Mouse (Mus musculus) adrenal gland, adult 8-10 months (tissue): ENCODE data around the gene Iqcc. TPM values are rescaled to one million over a fixed set of nuclear protein-coding genes. Genes with fewer than 3 reads are reported as not detected.

Experiments
- DNase-seq: peaks from one replicate; pipeline ENCODE4 v3.0.0; 2022
- total RNA-seq, 4 experiments: library from RNA; stranded (reverse); gene quantifications; 2 replicates each; pipeline ENCODE4 v1.2.4; 2022

Iqcc gene
- total RNA-seq, 4 experiments from 2014 or later, result 35.1 to 47.4 (median 43.0) TPM

DNA sequence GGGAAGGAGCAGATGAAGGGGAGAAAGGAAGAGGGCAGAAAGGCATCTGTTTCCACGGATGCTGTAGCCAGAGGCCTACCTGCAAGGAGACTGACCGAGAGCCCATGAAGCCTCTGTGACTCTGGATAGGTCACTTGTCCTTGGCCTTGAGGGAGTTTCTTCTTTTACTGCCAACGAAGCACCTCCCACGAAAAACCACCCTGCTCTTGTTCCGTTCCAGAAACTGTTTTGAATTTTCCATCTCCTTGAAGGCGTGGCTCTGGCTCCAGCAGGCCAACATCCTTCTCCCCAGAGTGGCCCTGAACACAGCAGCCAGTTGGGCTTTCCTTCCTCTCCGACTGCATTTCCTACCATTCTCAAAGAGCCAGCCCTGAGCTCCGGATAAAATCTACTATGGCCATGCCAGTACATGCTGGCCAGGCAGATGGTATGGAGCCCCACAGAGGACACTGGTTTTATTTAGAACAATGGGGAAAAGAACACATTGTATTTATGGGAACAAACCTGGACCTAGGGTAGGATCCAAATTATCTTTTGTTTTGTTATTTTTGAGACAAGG is 2.5 kb upstream of the Iqcc start:
- no peak for DNase-seq

DNA sequence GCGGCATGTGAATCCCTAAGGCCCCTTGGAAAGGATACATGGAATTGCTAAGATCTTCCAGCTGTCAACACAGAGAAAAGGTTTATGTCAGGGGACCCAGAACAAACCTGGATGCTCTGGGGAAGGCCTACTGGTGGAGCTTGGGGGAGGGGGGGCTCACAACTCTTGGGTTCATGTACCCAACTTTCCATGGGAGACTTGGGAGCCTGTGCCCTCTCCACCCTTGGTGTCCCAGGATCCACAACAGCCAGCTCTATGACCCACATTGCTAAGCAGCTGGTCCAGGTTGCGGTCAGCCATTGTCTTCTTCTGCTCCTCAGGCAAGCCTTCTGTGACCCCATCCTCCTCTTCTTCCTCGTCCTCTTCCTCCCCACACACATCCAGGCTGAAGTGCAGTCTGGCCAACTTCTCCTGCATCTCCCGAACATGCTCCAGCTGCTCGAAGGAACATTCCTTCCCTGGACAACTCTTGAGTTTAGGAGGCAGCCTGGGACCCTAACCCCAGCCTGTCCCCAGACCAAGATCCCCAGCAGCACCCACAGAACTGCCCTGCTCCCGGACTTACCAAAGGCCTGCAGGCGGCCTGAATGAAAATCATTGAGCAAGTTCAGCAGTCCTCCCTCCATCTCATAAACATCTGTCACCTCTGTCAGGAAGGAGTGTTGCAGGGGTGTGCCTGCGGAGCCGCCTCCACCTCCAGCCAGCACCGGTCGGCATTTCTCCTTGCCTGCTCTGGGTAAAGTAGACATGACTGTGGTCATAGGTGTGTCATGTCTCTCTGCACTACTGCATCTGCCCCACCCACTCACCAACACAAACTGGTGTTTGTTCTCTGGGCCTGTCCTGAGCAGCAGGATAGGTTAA is 1.8 kb upstream of the Iqcc start:
- no peak for DNase-seq

DNA sequence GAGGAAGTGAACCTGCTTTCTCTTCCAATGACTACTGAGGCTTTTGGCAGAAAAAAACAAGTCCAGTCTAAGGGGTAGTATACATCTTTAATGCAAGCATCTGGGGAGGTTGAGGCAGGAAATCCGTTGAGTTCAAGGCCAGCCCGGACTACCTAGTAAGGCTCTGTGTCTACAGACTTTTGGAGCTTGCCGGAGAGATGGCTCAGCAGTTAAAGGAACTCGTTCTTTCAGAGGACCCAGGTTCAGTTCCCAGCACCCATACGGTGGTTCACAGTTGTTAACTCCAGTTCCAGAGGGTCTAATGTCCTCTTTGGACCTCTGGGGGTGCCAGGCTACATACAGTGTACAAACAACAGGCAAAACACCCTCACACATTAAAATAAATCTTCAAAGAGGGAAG is 868 bp downstream of the Iqcc start:
- DNase-seq, result no peak

DNA sequence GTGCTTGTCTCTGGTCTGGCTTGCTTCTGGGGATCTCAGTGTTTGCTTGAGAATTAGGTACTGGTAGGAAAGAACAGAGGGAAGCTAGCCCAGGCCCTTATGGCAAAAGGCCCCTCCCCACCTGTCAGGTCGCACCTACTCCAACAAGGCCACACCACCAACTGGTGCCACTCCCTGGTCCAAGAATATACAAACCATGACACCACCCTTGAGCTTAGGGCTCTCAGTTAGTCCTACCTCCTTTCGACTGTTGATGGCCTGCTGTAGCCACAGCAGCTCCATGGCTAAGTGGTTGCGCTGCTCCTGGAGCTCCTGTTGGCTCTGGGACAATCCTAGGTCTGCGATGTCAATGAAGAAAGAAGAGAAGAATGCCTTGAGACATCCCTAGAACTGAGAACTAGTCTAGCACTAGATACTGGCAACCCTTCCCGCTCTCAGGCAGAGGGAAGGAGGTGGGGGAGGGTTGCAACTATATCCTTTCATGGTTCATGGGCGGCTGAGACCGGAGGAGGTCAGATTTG is 1.7 kb downstream of the Iqcc start:
- DNase-seq, result no peak

DNA sequence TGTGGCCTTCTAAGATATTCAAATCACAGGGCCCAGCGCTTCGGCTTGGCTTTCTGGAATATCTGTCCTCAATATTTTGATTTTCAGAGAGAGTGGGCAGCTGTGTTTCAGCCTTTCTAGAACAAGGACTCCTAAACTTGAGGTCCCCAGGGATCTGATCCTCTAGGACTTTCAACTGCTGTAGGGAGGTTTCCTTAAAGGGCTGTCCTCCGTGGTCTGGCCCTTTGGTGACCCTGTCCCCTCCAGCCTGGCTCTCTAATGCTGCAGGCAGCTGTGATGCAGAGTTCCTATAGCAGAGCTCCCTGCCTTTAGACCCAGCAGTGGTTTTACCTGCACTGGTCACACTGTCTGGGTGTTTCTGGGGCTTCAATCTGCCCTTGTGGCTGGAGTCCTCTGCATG is 2.3 kb downstream of the Iqcc start:
- no peak for DNase-seq

DNA sequence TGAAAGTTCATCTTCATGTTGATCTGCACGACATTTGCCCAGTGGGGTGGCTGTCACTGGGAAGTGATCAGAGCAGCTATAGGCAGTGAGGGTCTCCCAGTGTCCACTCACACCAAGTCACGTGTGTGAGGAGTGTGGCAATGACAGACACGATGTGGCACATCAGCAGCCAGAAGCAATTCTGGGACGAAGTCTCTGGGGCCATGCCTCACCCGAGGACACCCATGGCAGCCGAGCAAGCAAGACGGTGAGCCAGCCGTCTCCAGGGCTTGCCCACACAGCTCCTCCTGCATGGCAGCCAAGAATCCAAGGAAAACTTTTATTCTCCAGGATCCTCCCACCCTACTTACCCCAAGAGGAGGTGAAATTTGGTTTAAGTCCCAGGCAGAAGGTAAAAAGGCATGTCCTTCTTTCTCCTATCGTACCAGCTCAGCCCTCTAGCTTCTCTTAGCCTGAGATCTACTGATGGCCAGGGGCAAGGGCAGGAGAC is 3.1 kb downstream of the Iqcc start:
- DNase-seq, result no peak

DNA sequence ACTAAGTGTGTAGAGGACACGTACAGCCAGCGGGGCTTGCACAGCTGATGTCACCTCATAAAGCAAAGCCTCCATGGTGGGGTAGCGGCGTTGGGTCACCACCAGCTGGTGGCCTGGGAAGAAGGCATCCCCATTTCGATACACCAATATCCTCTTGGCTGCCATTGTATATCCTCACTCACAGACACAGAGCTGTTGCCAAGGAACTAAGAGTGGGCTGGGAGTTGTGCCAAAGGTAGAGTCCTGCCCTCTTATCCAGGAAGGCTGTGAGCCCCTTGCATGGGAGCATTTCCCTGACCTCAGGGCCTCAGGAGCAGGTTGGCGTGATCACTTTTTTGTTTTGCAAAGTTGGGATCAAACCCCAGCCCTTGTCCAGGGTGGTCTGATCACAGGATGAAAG is 4.8 kb downstream of the Iqcc start, which contains the start of gene Dcdc2b:
TSS of gene Dcdc2b (minus strand) at position 165 of the 400 bp plus-strand sequence.
- DNase-seq, result no peak

DNA sequence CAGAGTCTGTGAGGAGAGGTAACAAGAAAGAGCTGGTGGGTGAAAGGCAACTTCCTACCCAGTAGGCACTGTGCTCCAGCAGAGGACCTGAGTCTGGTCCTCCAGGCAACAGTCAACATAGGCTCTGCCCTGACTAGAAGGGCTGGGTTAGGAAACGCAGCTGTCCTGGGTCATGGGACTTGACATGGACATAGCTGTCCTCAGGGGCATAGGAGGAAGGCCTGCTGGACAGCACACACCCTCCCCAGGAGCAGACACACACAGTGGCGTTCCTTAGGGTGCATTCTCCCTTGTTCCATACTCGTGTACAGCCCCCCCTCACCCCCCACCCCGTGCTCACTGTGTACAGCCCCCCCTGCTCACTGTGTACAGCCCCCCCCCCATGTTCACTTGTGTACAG is 8.4 kb downstream of the Iqcc start:
- no peak for DNase-seq

DNA sequence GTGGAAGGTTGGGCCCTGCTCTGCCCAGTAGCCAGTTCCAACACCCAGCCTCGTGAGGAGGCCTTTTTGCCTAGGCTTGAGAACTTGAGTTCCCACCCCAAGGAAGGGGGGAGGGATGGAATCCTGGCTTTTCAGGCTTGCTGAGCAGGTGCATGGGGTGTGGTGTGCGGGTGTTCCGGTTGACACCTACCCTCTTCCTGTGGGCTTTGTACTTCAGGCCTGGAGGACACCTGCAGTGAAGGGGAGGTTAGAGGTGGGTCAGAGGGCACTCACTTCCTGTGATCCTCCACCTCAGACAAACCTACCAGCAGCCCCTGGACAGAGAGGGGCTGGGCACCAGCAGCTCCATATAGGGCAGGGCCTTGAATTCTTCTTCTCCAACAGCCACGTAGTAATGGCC is 8.9 kb downstream of the Iqcc start:
- no peak for DNase-seq

DNA sequence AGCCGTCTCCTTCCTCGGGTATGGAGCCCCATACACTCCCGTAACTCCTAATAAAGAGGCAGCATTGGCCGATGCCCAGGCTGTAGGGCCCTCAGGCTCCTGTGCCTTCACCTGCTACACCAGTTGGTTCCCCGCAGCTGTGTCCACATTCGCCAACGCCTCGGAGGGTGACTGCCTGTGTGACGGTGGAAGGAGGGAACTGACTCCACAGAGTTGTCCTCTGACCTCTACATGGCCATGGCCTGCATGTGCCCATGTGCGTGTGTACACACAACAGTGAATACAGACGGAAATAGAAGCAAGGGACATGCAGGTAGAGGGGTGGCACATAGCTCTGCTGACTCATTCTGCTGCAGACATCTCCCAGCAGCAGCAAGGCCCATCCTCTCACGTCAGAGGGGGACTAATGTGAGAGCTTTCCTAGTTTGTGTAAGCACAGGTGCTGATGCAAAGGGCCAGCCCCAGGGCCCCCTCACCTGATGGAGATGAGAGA is 9.7 kb downstream of the Iqcc start:
- DNase-seq, result no peak

DNA sequence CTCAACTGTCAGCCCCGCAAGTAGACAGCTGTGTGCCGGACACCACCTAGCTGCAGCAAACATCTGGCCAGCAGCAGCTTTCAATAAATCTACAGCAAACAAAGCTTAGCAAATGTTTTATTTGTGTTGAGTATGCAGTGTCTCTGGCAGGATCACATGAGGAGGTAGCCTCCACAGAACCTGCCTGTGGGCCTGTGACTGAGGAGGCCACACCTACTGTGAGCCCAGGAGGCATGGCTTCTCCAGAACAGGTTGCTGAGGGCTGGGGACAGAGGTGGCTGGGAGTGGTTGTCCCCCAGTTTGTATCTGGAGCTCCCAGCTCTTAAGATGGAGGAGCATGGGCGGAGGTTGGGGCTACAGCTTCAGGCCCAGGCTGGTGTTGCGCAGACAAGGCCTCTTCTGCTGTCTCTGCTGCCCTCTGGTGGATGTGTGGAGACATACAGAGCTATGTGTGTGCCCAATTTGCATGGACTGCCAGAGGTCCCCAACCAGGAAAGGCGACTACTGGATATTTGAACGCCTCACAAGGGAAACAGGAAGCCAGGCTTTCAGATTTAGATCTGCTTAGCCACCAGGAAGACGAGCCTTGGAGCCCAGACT is 10.4 kb downstream of the Iqcc start:
- DNase-seq, result peak; percentile 62

DNA sequence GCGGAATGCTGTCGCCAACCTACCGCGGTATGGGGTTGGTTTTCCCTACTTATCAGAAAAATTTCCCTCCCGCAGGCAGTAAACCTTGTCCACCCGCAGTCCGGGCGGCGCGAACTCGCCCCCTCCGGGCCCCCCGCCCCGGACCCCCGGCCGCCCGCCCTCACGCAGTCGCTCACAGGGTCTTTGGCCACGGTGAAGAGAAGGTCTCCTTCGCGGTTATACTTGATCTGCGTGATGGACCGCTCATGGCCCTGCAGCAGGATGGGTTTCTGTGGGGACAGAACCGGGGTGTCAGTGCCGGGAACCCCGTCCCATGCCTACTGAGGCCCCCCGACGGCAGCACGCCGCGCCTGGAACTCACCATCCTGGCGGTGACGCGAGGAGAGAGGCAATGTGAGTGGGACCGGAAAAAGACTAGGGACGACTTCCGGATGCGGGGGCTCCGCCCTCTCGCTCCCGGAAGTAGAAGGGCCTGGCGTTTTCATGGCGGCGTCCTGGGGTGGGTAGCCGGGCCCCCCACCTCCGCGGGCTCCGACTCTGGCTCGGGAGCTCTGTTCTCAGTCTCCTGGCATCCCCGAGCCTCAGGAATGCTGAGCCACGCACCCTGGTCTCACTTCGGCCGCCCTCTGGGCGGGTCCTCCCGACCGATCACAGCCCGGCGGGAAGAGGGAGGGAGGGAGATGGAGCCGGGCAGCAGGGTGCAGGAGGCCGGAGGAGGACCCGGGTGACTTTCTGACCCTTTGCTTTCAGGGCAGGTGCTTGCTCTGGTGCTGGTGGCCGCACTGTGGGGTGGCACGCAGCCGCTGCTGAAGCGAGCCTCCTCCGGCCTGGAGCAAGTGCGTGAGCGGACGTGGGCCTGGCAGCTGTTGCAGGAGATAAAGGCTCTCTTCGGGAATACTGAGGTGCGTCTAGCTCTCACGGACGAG is 18.4 kb downstream of the Iqcc start, which contains the start of the genes Eif3i and Tmem234:
TSS of gene Eif3i (minus strand) at position 416 of the 926 bp plus-strand sequence.
TSS of gene Tmem234 (plus strand) at position 436 of the 926 bp plus-strand sequence.
- peak; percentile 76 for DNase-seq

DNA sequence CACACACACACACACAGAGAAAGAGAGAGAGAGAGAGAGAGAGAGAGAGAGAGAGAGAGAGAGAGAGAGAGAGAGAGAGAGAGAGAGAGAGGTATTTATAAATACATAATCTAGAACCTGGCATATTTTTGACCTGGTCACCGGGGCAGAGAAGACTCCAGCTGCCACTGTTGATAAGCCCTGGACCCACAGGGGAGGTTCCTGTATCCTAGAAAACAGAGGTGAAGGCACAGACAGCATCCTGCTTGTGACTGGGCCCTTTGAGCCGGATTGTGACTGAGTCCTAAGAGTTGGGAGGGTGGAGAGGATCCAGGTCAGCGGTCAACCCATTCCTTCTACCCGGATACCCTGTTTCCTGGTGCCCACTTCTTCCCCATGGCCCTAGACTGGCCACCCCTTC is 30.0 kb downstream of the Iqcc start:
- no peak for DNase-seq

DNA sequence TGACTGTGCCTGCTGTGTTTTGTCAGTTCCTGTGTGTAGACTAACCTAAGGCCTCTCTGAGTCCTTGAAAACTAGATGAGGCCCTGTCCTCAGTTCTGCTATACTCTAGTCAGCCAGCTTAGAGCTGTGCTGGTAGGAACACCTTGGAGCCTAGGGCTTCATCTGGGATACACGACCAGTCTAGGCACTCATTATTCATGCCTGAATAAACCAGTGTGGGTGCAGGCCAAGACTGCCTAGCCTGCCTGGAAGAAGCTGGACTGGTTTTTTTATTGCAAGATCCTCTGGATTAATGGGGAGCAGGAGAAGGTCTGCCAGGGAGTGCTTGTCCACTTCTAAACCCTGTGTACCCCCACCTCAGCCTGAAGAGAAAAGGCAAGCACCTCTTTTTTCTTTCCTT is 32.0 kb downstream of the Iqcc start:
- no peak for DNase-seq

DNA sequence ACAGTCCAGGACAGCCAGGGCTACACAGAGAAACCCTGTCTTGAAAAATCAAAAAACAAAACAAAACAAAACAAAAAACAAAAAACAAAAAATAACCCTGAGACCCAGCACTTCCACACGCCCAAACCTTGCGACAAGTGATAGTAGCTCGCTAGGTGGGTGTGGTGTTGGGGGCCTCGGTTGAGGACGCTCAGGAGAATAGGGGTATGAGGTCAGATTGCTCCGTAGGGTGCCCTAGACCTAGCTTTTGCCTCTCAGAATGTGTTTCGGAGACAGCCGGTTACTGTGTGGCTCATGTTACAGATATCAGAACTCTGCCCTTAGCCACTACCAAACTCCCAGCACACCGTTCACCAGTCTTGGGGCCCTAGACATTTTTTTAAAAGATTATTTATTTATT is 33.1 kb downstream of the Iqcc start:
- no peak for DNase-seq

DNA sequence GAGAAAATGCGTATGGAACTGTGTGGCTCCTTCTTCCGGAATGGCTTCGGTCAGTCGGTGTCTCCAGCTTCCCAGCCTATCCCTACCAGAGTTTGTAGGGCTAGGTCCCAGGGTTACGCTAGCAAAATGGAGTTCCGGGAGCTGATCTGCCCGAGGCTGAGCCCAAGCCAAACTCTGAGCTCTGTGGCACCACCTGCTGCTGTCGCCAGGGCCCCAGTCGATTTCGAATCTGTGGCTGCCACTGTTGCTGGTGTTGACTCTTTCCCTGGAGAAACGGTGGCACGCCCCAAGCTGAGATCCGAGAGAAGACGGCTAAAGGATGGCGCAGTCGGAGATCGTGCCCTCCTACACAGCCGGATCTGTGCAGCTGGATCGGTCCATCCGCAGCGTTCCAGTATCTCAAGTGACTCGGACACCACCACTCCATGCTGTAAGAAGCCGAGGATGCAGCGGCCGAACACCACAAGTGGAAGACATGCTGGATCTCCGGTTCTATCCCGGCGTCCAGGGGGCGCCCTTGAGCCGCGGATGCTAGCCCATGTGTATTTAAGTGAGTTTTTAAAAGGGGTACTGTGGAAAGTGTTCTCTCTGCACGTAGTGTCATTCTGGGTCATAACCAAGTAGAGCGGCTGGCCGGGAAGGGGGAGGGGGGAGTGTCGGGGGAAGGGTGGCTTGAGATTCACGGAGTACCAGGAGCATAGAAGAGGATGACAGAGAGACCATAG is 33.9 kb downstream of the Iqcc start:
- DNase-seq, result peak; percentile 77

DNA sequence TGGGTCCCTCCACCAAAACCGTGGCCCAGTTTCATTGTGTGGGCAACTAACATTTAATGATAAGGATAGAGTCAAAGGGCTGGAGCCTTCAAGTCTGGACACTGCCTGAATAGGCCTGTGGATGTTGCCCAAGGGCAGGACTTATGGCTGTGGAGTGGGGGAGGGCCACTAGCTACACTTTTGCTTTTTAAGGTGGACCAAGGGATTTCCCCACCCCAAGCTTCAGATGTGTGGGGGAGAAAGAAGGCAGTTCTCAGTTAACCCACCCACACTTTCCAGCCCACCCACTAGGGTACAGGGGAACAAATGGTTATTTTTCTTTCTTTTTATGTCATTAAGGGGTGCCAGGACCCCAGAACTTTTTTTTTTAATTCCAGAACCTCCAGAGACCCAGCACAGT is 34.5 kb downstream of the Iqcc start:
- no peak for DNase-seq

DNA sequence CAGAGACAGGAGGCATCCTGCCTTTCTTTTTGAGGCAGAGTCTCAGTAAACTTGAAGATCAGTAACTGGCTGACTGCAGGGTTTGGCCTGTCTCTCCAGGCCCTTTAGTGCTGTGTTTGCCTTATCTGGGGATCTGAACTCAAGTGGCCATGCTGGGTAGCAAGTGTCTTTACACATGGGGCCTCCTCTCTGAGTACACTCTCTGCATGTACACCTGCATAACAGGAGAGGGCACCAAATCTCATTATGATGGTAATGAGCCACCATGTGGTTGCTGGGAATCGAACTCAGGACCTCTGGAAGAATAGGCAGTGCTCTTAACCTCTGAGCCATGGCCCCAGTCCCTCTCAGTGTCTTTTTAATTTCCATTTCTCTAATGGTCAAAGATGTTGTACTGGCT is 36.6 kb downstream of the Iqcc start:
- DNase-seq, result no peak

DNA sequence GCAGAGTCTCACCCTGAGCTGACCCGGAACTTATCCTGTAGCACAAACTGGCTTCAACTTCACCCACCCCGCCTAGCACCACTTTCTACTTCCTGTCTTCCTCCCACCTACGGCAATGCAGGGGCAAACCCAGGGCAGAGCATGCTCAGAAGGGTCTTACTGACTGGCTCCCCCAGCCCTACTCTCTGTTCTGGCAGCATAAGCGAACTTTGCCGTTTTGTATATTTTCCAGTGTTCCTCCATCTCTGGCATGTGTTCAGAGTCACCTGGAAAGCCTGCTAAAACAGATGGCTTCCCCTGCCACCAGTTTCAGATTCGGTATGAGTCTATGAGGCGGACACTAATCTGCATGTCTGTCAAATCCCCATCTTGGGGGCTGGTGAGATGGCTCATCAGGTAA is 38.6 kb downstream of the Iqcc start:
- no peak for DNase-seq

DNA sequence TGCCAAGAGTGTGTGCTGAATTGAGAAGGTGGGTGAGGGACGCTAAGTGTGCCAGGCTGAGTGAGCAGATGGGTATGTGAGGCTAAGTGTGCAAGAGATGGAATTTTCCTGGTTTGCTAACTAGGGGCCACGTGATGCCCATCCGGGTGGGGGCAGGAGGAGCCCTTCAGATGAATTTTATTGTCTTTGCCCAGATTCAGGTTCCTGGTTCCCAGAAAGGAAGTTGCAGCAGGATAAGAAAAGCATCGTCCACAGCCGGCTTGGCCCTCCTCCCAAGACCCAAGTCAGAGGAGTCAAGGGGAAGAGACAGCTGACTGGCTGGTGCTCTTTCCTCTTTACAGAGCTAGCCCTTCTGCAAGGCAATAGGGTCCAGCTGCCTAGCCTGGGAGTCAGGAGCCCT is 40.4 kb downstream of the Iqcc start, which contains the start of gene Fam167b:
TSS of gene Fam167b (minus strand) at position 84 of the 400 bp plus-strand sequence.
- peak; percentile 48 for DNase-seq

DNA sequence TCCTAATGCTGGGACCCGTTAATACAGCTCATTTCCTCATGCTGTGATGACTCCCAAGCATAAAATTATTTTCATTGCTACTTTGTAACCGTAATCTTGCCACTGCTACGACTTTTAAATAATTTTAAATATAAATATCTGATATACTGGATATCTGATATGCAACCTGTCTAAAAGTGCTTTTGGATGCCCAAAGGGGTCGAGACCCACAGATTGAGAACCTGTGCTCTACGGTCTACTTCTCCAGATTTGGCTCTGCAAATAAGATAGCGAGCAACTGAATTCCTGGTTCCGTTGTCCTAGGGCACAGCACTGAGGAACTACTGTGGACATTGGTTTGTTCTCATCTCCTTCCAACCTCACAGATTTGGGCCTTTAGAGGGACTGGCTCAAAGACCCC is 41.2 kb downstream of the Iqcc start:
- no peak for DNase-seq
